Mouse (Mus musculus) T-helper 2 cell (primary cell): ENCODE measurements at regions not wholly inside any gene's neighbourhood (a gene's known extent, or its start where the extent isn't known, plus 50 kb on each side); places are given as distances from the start of the nearest gene placed in this dataset.

Experiments used
- in situ Hi-C: fragments of 300-600 bp; cut with MboI, MseI; formaldehyde crosslinking; loops from one replicate; pipeline ENCODE4 v1.15.1; 2025; ENCODE audit warnings: high pct_unique_total_duplicates

- in situ Hi-C loops, result no loop called here
These were observed 77.0 kb upstream of the Gm9747 start for GRCm38 (mm10) chr1:82155961-82156360.

- in situ Hi-C loops, result no loop called here
These were observed 75.9 kb upstream of the Gm9747 start for GRCm38 (mm10) chr1:82157013-82157412.

GRCm38 (mm10) chr1:82158466-82158865 lies 74.4 kb upstream of the Gm9747 start:
- in situ Hi-C loops, result no loop called here

GRCm38 (mm10) chr1:82159201-82159600 lies 73.7 kb upstream of the Gm9747 start:
- in situ Hi-C loops, result no loop called here

GRCm38 (mm10) chr1:82162926-82163325 lies 70.0 kb upstream of the Gm9747 start:
- in situ Hi-C loops, result no loop called here

GRCm38 (mm10) chr1:82168158-82168557 lies 64.8 kb upstream of the Gm9747 start:
- in situ Hi-C loops, result no loop called here

GRCm38 (mm10) chr1:82168949-82169348 lies 64.0 kb upstream of the Gm9747 start:
- in situ Hi-C loops, result no loop called here

- in situ Hi-C loops, result no loop called here
These were observed 52.5 kb upstream of the Gm9747 start for GRCm38 (mm10) chr1:82180427-82180826.
